Mouse (Mus musculus): ENCODE measurements around the gene Tmco5b. TPM values are rescaled to one million over a fixed set of nuclear protein-coding genes. Genes with fewer than 3 reads are reported as not detected.

The Tmco5b gene
- polyA plus RNA-seq (2012) = not detected in 2 replicates

GRCm38 (mm10) chr2:113285432-113285831 is at the start of gene Tmco5b:
Gene Tmco5b (plus strand): TSS chr2:113285732.

Other genes starting within 250 kb of the Tmco5b start
- gene Ryr3, start 68.6 kb upstream of the Tmco5b start, polyA plus RNA-seq (2012) = under 0.01 TPM in 1 of 2 replicates, not detected in the other
- gene Fmn1, start 42.0 kb downstream of the Tmco5b start, polyA plus RNA-seq (2012) = 0.01 and 0.05 TPM in 2 replicates

All from megakaryocyte-erythroid progenitor cell, adult 5 weeks (primary cell).